Mouse (Mus musculus) limb, embryonic 10.5 days (tissue): ENCODE data around the gene Ifitm6. TPM values are rescaled to one million over a fixed set of nuclear protein-coding genes. Genes with fewer than 3 reads are reported as not detected.
A peak's percentile ranks its signal among the peaks of the same experiment; 100 is the strongest.
"Not testable (repeated sequence)": the region's sequence is repeated elsewhere in the genome, so short reads cannot be mapped to it uniquely, and the experiment has no call there.

Experiments used
- DNase-seq: peaks from one replicate; pipeline ENCODE4 v3.0.0-alpha.2; 2017; ENCODE audit warnings: low spot score
- H3K27ac ChIP-seq: fragments of 300-500 bp; sonication (generic); 2 replicates; pipeline ENCODE4 v1.5.1; 2016; ENCODE audit warnings: mild to moderate bottlenecking
- H3K27me3 ChIP-seq: fragments of 300-500 bp; sonication (generic); 2 replicates; pipeline ENCODE4 v1.6.1; 2016; ENCODE audit warnings: low read depth, mild to moderate bottlenecking; ENCODE audit not compliant: poor library complexity, severe bottlenecking
- H3K36me3 ChIP-seq: fragments of 300-500 bp; sonication (generic); 2 replicates; pipeline ENCODE4 v1.6.1; 2016; ENCODE audit warnings: mild to moderate bottlenecking, moderate library complexity
- H3K4me1 ChIP-seq: fragments of 300-500 bp; sonication (generic); 2 replicates; pipeline ENCODE4 v1.6.1; 2016
- H3K4me3 ChIP-seq: fragments of 300-500 bp; sonication (generic); 2 replicates; pipeline ENCODE4 v1.5.1; 2016; ENCODE audit warnings: mild to moderate bottlenecking, moderate library complexity
- H3K9me3 ChIP-seq: fragments of 300-500 bp; sonication (generic); replicated peaks from 2 replicates; pipeline ENCODE4 v1.6.1; 2016; ENCODE audit warnings: mild to moderate bottlenecking
- WGBS: fragments of 180-500 bp; shearing (Covaris S2); methylation state at CpG from one replicate; pipeline ENCODE4 v1.1.7; 2016; 5-methylcytosine and 5-hydroxymethylcytosine counted together
- polyA plus RNA-seq: library from polyadenylated mRNA; unstranded; fragments of >200 nt; fragmentation: Nextera tagmentation; extraction: Ambion mirVana; gene quantifications from 2 replicates; pipeline ENCODE4 v1.2.1, GENCODE M21; 2016

Ifitm6 gene
- 0.31 TPM in 1 of 2 replicates, not detected in the other for polyA plus RNA-seq

- DNase-seq, H3K27me3 ChIP-seq, H3K9me3 ChIP-seq, H3K27ac ChIP-seq, H3K36me3 ChIP-seq, H3K4me3 ChIP-seq, H3K4me1 ChIP-seq: not testable (repeated sequence)
- WGBS: 93% methylated on average over 1 of the region's 1 CpGs
Observed at GRCm38 (mm10) chr7:141017824-141018223, at the start of gene Ifitm6. Gene Ifitm6, minus strand, starts transcription at chr7:141017924.

GRCm38 (mm10) chr7:141064576-141064975 is 46.9 kb upstream of the Ifitm6 start:
- Histone ChIP-seq H3K27me3 (peaks cover 18% of the 10 kb centered on the region), H3K4me1 (peaks cover 28% of the 10 kb centered on the region), H3K27ac (no peak overlapping the region), H3K4me3 (no peak overlapping the region), H3K9me3 (no peaks in the 10 kb centered on the region), H3K36me3 (peaks cover 65% of the 10 kb centered on the region)
- DNase-seq: no peak
- 95% methylated on average over 7 of the region's 7 CpGs for WGBS

- H3K4me1 ChIP-seq: peaks cover 26% of the 10 kb centered on the region
- H3K27me3 ChIP-seq: peaks cover 17% of the 10 kb centered on the region
- H3K36me3 ChIP-seq: peaks cover 65% of the 10 kb centered on the region
- H3K9me3 ChIP-seq: no peaks in the 10 kb centered on the region
- no peak for DNase-seq
- 80% methylated on average over 7 of the region's 7 CpGs for WGBS
- no peak overlapping the region for H3K4me3 ChIP-seq
- H3K27ac ChIP-seq: no peak overlapping the region
Observed at GRCm38 (mm10) chr7:141064175-141064574, 46.5 kb upstream of the Ifitm6 start.

GRCm38 (mm10) chr7:141063353-141063752 is 45.6 kb upstream of the Ifitm6 start:
- no peak for DNase-seq
- Histone ChIP-seq H3K27me3 (peaks cover 13% of the 10 kb centered on the region), H3K27ac (no peak overlapping the region), H3K4me1 (peaks cover 26% of the 10 kb centered on the region), H3K9me3 (no peaks in the 10 kb centered on the region), H3K4me3 (no peak overlapping the region), H3K36me3 (peaks cover 62% of the 10 kb centered on the region)
- WGBS: 91% methylated on average over 3 of the region's 3 CpGs

- peak overlapping the region; percentile 90; the same call in 1 of the 2 replicates for H3K4me3 ChIP-seq
- H3K27me3 ChIP-seq: 0 out of 2 replicates have a peak, but pooled peaks cover 5% of the 10 kb centered on the region
- H3K9me3 ChIP-seq: no peaks in the 10 kb centered on the region
- no peak for DNase-seq
- no peak overlapping the region for H3K27ac ChIP-seq
- 89% methylated on average over 7 of the region's 7 CpGs for WGBS
- peaks cover 26% of the 10 kb centered on the region for H3K4me1 ChIP-seq
- peaks cover 54% of the 10 kb centered on the region for H3K36me3 ChIP-seq
Observed at GRCm38 (mm10) chr7:141062525-141062924, 44.8 kb upstream of the Ifitm6 start.

- DNase-seq: peak; percentile 73
- peak overlapping the region; percentile 98 for H3K27ac ChIP-seq
- peak overlapping the region; percentile 90 for H3K4me3 ChIP-seq
- H3K27me3 ChIP-seq: 0 out of 2 replicates have a peak, but pooled peaks cover 5% of the 10 kb centered on the region
- under 1% methylated on average over 37 of the region's 37 CpGs for WGBS
- peaks cover 53% of the 10 kb centered on the region for H3K36me3 ChIP-seq
- H3K4me1 ChIP-seq: peaks cover 26% of the 10 kb centered on the region
- no peaks in the 10 kb centered on the region for H3K9me3 ChIP-seq
Observed at GRCm38 (mm10) chr7:141061269-141061692, 43.6 kb upstream of the Ifitm6 start.

GRCm38 (mm10) chr7:141060426-141061242 is 42.9 kb upstream of the Ifitm6 start, which contains the start of gene B4galnt4:
Gene B4galnt4, plus strand, starts transcription at chr7:141061104.
- Histone ChIP-seq H3K9me3 (0 out of 2 replicates have a peak, but pooled peaks cover 2% of the 10 kb centered on the region), H3K4me3 (peak within 1 kb of the TSS; percentile 90), H3K4me1 (peaks cover 26% of the 10 kb centered on the region), H3K27me3 (0 out of 2 replicates have a peak, but pooled peaks cover 5% of the 10 kb centered on the region), H3K36me3 (peaks cover 51% of the 10 kb centered on the region), H3K27ac (peak within 1 kb of the TSS; percentile 98)
- peak; percentile 91 for DNase-seq
- WGBS: 2% methylated on average over 72 of the region's 72 CpGs

GRCm38 (mm10) chr7:141059929-141060328 is 42.2 kb upstream of the Ifitm6 start:
- H3K36me3 ChIP-seq: peaks cover 44% of the 10 kb centered on the region
- H3K27me3 ChIP-seq: 0 out of 2 replicates have a peak, but pooled peaks cover 5% of the 10 kb centered on the region
- H3K4me3 ChIP-seq: peak overlapping the region; percentile 90
- peak overlapping the region; percentile 98 for H3K27ac ChIP-seq
- DNase-seq: no peak
- H3K4me1 ChIP-seq: peaks cover 26% of the 10 kb centered on the region
- 79% methylated on average over 2 of the region's 2 CpGs for WGBS
- 0 out of 2 replicates have a peak, but pooled peaks cover 2% of the 10 kb centered on the region for H3K9me3 ChIP-seq

- WGBS: 92% methylated on average over 14 of the region's 14 CpGs
- H3K27me3 ChIP-seq: 0 out of 2 replicates have a peak, but pooled peaks cover 5% of the 10 kb centered on the region
Observed at GRCm38 (mm10) chr7:141058601-141059341, 41.0 kb upstream of the Ifitm6 start.

GRCm38 (mm10) chr7:141057541-141057940 is 39.8 kb upstream of the Ifitm6 start:
- 0 out of 2 replicates have a peak, but pooled peaks cover 2% of the 10 kb centered on the region for H3K9me3 ChIP-seq
- H3K27me3 ChIP-seq: 0 out of 2 replicates have a peak, but pooled peaks cover 2% of the 10 kb centered on the region
- H3K4me1 ChIP-seq: peaks cover 25% of the 10 kb centered on the region
- 94% methylated on average over 1 of the region's 1 CpGs for WGBS
- no peak for DNase-seq
- no peak overlapping the region for H3K4me3 ChIP-seq
- peaks cover 21% of the 10 kb centered on the region for H3K36me3 ChIP-seq
- no peak overlapping the region for H3K27ac ChIP-seq

More at GRCm38 (mm10) chr7:141058601-141059341, 41.0 kb upstream of the Ifitm6 start:
- DNase-seq: no peak
- H3K36me3 ChIP-seq: peaks cover 33% of the 10 kb centered on the region
- H3K9me3 ChIP-seq: 0 out of 2 replicates have a peak, but pooled peaks cover 2% of the 10 kb centered on the region
- no peak overlapping the region for H3K4me3 ChIP-seq
- H3K4me1 ChIP-seq: peaks cover 26% of the 10 kb centered on the region
- no peak overlapping the region for H3K27ac ChIP-seq

GRCm38 (mm10) chr7:141056976-141057375 is 39.3 kb upstream of the Ifitm6 start:
- Histone ChIP-seq H3K4me3 (no peak overlapping the region), H3K27ac (no peak overlapping the region), H3K4me1 (peaks cover 20% of the 10 kb centered on the region), H3K36me3 (peaks cover 19% of the 10 kb centered on the region), H3K27me3 (no peaks in the 10 kb centered on the region), H3K9me3 (0 out of 2 replicates have a peak, but pooled peaks cover 2% of the 10 kb centered on the region)
- 92% methylated on average over 6 of the region's 6 CpGs for WGBS
- no peak for DNase-seq

- no peaks in the 10 kb centered on the region for H3K27me3 ChIP-seq
- H3K36me3 ChIP-seq: peaks cover 19% of the 10 kb centered on the region
- no peak overlapping the region for H3K27ac ChIP-seq
- H3K9me3 ChIP-seq: 0 out of 2 replicates have a peak, but pooled peaks cover 2% of the 10 kb centered on the region
- H3K4me3 ChIP-seq: no peak overlapping the region
- WGBS: 77% methylated on average over 4 of the region's 4 CpGs
- H3K4me1 ChIP-seq: peaks cover 10% of the 10 kb centered on the region
- no peak for DNase-seq
Observed at GRCm38 (mm10) chr7:141055785-141056184, 38.1 kb upstream of the Ifitm6 start.
